Mouse (Mus musculus) c-Kit-positive CD71-positive TER-119-negative erythroid progenitor cells, embryonic 14.5 days (primary cell): ENCODE results near the gene Hspa1a.
"Not testable (repeated sequence)": the region's sequence is repeated elsewhere in the genome, so short reads cannot be mapped to it uniquely, and the experiment has no call there.

ENCODE experiments used
- DNase-seq: peaks from one replicate; pipeline ENCODE4 v3.0.0-alpha.2; 2013; ENCODE audit warnings: low read depth

The Hspa1a gene

GRCm38 (mm10) chr17:35001452-35002152, 29.6 kb upstream of the Hspa1a start:
- no peak for DNase-seq

DNA sequence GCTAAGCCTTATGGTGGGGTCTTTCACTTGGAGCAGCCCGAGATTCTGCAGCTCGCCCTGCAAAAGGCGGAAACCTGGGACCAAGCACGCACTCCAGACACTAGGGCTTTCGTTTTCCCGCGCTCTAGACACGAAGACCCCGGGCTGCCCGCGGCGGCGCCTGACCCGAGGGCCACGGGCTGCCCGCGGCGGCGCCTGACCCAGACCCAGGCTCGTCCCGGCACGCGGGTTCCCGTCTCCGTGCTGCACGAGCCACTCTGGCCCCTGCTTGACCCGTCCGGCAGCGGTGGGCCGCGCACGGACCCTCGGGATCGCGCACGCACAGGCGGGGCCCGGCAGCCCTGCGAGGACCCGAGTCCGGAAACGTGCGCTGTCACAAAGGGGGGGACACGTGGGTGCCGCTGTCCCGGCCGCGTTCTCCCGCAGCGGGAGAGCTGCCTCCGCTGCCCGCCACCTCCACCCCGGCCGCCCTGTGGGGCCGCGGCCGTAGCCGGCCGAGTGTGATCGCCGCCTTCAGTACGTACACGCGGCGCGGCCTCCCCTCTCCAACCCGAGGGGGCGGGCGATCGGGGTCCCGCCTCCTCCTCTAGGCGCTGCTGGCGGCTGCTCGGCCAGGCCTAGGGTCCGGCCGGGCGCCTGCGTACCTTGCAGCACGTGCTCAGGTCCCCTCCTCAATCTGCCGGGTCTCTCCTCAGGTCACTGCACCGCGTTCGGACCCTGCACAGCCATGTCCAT, 28.9 kb upstream of the Hspa1a start, which contains the start of gene Vars:
TSS of gene Vars (plus strand) at position 271 of the 735 bp plus-strand sequence.
- peak; percentile 68 for DNase-seq

DNA sequence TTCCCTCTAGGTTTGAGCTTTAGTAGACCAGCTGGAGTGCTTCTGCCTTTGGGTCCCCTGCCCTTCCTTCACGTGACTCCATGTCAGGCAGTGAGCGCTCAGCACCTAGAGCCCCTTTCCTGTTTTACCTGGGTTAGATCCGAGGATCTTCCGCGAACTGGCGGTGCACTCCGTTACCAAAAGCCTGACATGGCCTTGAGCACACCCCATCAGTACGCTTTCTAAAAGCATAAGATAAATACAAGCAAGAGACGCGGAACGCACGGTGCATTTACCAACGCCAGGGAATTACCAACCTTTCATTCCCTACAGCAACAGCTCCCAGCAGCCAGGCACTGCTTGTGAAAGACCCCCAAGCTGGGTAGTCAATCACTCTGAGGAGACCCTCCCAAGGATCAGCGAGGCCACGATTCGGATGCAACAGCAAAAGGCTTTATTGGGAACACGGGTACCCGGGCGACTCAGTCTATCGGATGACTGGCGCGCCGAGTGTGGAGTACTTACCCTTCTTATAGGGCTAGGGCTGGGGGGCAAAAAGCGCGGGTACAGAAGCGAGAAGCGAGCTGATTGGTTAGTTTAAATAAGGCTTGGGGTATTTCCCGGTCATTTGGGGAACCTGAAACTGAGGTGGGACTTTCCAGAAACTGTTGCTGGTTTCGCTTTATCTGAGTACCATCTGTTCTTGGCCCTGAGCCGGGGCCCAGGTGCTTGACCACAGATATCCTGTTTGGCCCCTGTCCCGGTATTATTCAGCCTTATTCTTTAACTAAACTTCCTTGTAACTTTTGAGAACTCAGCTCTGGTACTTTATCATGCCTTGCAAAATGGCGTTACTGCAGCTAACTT, 28.1 kb upstream of the Hspa1a start:
- not testable (repeated sequence) for DNase-seq

- no peak for DNase-seq
Measured at GRCm38 (mm10) chr17:34998526-34999430, 26.8 kb upstream of the Hspa1a start.

DNA sequence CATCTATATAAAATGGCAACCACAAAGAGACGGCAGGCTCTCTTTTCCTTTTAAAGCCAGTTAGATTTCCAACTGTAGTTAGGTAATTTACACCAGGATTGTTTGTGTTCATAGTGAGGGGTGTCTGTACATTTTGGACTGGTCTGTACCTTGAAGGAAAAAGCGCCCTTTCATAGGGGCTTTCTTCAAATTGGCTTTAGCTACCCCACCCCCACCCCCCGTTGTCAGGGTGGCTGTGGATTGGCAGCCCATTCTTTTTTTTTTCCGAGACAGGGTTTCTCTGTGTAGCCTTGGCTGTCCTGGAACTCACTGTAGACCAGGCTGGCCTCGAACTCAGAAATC, 25.2 kb upstream of the Hspa1a start:
- no peak for DNase-seq

GRCm38 (mm10) chr17:34996411-34997141, 24.6 kb upstream of the Hspa1a start:
- DNase-seq, result no peak

GRCm38 (mm10) chr17:34995927-34996326, 24.0 kb upstream of the Hspa1a start:
- not testable (repeated sequence) for DNase-seq

GRCm38 (mm10) chr17:34995192-34995591, 23.2 kb upstream of the Hspa1a start:
- DNase-seq, result not testable (repeated sequence)

DNA sequence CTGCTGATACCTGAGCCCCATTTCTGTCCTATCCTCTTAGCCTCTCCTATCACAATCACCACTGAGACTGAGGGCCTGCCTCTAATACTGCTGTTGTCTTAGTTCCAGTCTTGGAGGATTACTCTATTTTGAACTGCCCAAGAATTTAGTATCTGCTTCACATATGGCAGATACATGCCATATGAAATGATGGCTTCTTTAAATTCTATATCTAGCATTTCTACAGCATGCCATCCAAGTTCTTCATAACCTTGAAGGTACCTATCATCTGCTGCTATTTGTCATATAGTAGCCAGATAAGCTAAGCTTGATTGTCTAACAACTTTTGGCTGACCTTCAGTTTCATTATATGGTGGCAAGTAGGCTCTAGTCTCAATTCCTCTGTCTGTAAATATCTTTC, 22.8 kb upstream of the Hspa1a start:
- DNase-seq, result no peak

DNA sequence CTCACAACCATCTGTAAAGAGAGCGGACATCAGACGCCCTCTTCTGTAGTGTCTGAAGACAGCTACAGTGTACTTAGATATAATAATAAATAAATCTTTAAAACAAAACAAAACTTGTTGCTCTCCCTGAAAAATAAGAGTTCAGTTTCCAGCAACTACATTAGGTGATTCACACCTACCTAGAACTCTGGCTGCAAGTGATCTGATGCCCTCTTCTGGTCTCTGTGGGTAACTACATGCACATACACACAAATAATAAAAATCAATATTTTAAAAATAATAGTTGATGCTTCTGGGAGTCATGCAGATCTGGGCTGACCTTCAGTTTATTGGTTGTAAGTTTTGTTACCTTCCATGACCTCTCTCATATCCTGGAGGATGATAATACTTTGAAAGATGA, 12.3 kb upstream of the Hspa1a start:
- no peak for DNase-seq

DNA sequence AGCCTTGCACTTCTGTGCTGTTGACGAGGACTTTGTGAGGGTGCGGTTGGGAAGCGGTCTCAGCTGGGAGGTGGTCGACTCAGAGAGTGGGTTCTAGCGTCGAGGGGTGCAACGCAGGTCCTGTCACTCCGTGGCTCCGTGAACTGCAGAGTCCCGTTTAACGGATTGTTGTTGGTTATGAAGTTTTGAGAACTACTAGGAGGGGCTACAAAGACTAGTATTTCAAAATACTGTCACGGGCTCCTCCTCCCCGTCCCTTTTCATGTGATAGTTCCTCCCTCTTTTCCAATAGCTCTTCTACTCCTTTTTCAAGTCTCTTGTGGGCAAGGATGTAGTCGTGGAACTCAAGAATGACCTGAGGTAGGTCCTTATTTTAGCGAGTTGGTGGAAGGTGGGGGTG, 10.4 kb upstream of the Hspa1a start:
- DNase-seq, result no peak

- peak; percentile 88 for DNase-seq
Measured at GRCm38 (mm10) chr17:34981690-34982180, 9.8 kb upstream of the Hspa1a start, which contains the start of gene Lsm2. Gene Lsm2, plus strand, starts transcription at chr17:34981862.

GRCm38 (mm10) chr17:34980655-34981054, 8.7 kb upstream of the Hspa1a start:
- DNase-seq, result no peak

- no peak for DNase-seq
Measured at GRCm38 (mm10) chr17:34979631-34980030, 7.7 kb upstream of the Hspa1a start.

DNA sequence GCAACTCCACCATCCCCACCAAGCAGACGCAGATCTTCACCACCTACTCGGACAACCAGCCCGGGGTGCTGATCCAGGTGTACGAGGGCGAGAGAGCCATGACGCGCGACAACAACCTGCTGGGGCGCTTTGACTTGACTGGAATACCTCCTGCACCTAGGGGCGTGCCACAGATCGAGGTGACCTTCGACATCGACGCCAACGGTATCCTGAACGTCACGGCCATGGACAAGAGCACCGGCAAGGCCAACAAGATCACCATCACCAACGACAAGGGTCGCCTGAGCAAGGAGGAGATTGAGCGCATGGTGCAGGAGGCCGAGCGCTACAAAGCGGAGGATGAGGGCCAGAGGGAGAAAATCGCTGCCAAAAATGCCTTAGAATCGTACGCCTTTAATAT, 6.3 kb upstream of the Hspa1a start:
- no peak for DNase-seq

DNA sequence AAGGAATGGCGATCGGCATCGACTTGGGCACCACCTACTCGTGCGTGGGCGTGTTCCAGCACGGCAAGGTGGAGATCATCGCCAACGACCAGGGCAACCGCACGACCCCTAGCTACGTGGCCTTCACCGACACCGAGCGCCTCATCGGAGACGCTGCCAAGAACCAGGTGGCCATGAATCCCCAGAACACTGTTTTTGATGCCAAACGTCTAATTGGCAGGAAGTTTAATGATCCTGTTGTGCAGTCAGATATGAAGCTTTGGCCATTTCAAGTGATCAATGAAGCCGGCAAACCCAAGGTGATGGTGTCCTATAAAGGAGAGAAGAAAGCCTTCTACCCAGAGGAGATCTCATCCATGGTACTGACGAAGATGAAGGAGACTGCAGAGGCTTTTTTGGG, 5.0 kb upstream of the Hspa1a start:
- DNase-seq, result no peak

DNA sequence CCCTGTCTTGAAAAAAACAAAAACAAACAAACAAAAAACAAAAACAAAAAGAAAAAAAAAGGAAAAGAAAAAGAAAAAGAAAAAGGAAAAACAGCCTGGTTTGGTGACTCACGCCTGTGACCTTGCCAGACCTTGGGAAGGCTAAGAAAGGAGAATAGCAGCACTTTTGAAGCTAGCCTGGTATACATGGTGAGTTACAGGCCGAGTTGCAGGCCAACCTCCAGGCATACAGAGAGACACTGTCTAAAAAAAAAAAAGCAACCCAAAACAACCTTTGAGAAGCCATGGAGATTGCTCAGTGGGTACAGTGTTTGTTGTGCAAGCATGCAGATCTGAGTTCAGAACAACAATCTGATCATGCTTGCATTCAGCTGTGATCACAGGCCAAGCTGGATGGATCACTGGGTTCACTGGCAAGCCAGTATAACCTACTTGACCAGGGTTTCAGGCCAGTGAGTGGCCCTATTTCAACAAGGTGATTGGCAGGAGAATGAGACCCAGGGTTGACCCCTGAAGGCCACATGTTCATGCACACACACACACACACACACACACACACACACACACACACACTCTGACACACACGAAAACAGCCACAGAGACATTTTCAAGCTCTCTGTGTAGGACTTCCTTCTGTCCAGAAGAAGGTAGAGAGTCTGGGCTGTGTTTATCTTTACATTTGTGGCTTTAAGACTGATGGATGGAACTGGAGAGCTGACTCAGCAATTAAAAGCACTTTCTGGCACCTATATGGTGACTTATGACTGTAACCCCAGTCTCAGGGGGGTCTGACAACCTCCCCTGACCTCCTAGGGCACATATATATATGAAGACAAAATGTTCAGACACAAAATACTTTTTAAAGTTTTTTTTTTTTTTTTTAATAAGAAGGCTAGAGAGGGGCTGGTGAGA, 3.9 kb upstream of the Hspa1a start:
- no peak for DNase-seq

DNA sequence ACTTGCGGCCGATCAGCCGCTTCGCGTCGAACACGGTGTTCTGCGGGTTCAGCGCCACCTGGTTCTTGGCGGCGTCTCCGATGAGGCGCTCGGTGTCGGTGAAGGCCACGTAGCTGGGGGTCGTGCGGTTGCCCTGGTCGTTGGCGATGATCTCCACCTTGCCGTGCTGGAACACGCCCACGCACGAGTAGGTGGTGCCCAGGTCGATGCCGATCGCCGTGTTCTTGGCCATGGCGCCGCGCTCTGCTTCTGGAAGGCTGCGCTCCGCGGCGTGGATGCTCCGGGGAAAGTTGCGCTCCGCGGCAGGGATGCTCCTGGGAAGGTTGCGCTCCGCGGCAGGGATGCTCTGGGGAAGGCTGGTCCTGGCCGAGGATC, 275 bp downstream of the Hspa1a start:
- DNase-seq, result not testable (repeated sequence)

DNA sequence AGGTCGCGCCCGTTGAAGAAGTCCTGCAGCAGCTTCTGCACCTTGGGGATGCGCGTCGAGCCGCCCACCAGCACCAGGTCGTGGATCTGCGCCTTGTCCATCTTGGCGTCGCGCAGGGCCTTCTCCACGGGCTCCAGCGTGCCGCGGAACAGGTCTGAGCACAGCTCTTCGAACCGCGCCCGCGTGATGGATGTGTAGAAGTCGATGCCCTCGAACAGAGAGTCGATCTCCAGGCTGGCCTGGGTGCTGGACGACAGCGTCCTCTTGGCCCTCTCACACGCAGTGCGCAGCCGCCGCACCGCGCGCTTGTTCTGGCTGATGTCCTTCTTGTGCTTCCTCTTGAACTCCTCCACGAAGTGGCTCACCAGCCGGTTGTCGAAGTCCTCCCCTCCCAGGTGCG, 1.1 kb downstream of the Hspa1a start:
- not testable (repeated sequence) for DNase-seq

- not testable (repeated sequence) for DNase-seq
Measured at GRCm38 (mm10) chr17:34969822-34970221, 2.1 kb downstream of the Hspa1a start, which contains the start of gene Gm20481. Gene Gm20481, plus strand, starts transcription at chr17:34969912.
